Mouse (Mus musculus) small intestine, adult 2 months (tissue): Measurements from ENCODE around the gene Ptpn13. TPM values are rescaled to one million over a fixed set of nuclear protein-coding genes. Genes with fewer than 3 reads are reported as not detected.

ENCODE experiments used
- H3K27ac ChIP-seq: fragments of 200-500 bp; 2 replicates; pipeline ENCODE4 v1.5.1; 2012; ENCODE audit warnings: low read depth, low read length, control low read depth, inconsistent platforms; ENCODE audit not compliant: insufficient read depth
- H3K27me3 ChIP-seq: fragments of 200-500 bp; 2 replicates; pipeline ENCODE4 v1.6.1; 2012; ENCODE audit warnings: mild to moderate bottlenecking, moderate library complexity, low read length, inconsistent platforms; ENCODE audit not compliant: control insufficient read depth, insufficient read depth
- H3K36me3 ChIP-seq: fragments of 200-500 bp; 2 replicates; pipeline ENCODE4 v1.6.1; 2012; ENCODE audit warnings: mild to moderate bottlenecking, low read length, control low read depth, inconsistent platforms; ENCODE audit not compliant: control insufficient read depth, insufficient read depth
- H3K4me1 ChIP-seq: fragments of 200-500 bp; 2 replicates; pipeline ENCODE4 v1.6.1; 2012; ENCODE audit warnings: low read length, inconsistent platforms, mixed read lengths; ENCODE audit not compliant: control insufficient read depth, insufficient read depth, insufficient read length
- H3K4me3 ChIP-seq: fragments of 200-500 bp; 2 replicates; pipeline ENCODE4 v1.5.1; 2012; ENCODE audit warnings: low read depth, mild to moderate bottlenecking, control low read depth, inconsistent platforms, low read length, moderate library complexity
- CTCF ChIP-seq: fragments of 200-500 bp; IDR thresholded peaks from 2 replicates; pipeline ENCODE4 v1.5.1; 2012; ENCODE audit warnings: low read depth, mild to moderate bottlenecking, control low read depth, inconsistent platforms, low read length, moderate library complexity, mixed read lengths; ENCODE audit not compliant: insufficient replicate concordance, insufficient read length; ENCODE audit errors: extremely low read depth
- POLR2A ChIP-seq: fragments of 200-500 bp; IDR thresholded peaks from 2 replicates; pipeline ENCODE4 v1.6.1; 2012; ENCODE audit warnings: low read depth, mild to moderate bottlenecking, control low read depth, inconsistent platforms, low read length, moderate library complexity
- WGBS: fragments of 180-500 bp; shearing (Covaris S2); methylation state at CpG from one replicate; pipeline ENCODE4 v1.1.7; 2018; 5-methylcytosine and 5-hydroxymethylcytosine counted together
- polyA plus RNA-seq: library from polyadenylated mRNA; depleted of rRNA; stranded (reverse); fragments of >200 nt; gene quantifications from 2 replicates; pipeline ENCODE4 v1.2.3, GENCODE M21; 2012

The Ptpn13 gene
- polyA plus RNA-seq, 1 experiment = 1.2 TPM

DNA sequence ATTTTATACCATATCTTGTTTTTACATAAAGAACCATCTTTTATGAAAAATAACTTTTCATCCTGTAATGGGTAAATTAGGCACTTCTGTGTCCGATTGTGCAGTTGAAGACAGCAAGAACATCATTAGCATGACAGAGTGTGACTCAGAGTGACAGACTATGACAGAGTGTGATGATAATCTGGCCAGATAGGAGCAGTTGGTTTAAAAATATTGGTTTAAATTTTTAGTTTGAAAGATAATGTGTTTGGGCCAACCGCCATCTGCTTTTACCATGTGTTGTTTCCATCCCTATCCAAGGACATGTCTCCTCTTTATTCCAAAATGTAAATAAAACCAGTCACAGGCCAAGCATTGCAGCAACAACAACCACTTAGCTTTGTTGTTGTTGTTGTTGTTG lies 72.5 kb downstream of the Ptpn13 start:
- WGBS = 94% methylated on average over 2 of the region's 2 CpGs

DNA sequence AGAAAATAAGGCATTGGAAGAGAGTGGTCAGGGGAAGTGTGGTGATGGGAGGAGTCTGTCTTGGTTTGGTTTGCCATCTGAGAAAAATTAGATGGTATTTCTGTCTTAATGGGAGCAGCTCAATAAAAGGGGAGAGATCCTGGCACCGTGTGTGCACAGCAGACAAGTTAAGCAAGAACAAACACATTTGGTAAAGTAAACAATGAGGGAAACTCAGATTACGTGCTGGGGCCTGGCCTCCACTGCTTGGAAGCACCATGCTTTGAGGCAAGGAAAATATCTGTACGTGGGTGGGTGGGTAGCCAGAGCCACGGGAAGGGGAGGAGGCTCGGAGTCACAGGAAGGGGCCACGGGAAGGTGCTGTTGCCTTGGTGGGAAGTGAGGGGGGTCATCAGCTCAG lies 74.3 kb downstream of the Ptpn13 start:
- no peak overlapping the region for H3K27ac ChIP-seq
- H3K4me1 ChIP-seq = no peaks in the 10 kb centered on the region
- no peak overlapping the region for H3K4me3 ChIP-seq
- no peaks in the 10 kb centered on the region for H3K36me3 ChIP-seq
- no peak for TF ChIP-seq CTCF
- TF ChIP-seq POLR2A = no peak
- WGBS = 20% methylated on average over 6 of the region's 6 CpGs
- H3K27me3 ChIP-seq = no peaks in the 10 kb centered on the region

More for the DNA sequence above, 72.5 kb downstream of the Ptpn13 start:
- Histone ChIP-seq H3K27ac (no peak overlapping the region), H3K27me3 (no peaks in the 10 kb centered on the region), H3K36me3 (no peaks in the 10 kb centered on the region), H3K4me3 (no peak overlapping the region), H3K4me1 (no peaks in the 10 kb centered on the region)
- TF ChIP-seq POLR2A (no peak), CTCF (no peak)

DNA sequence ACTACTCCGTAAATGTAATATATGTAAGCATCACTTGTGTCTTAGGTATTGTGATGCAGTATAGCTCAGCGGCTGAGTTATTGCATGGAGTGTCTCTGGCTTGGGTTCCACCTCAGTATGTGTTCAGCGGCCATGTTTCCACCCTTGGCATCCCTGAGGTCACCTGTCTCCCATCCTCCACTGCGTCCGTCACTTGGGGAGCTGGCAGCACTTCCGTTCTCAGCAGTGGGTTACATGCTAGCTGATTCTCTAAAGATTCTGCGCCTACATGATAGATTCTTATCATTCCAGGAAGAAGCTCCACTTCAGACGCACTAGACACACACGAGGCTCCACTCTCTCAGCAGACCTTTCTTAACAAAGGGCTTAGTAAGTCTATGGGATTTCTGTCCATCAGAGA lies 76.1 kb downstream of the Ptpn13 start:
- H3K36me3 ChIP-seq = no peaks in the 10 kb centered on the region
- no peaks in the 10 kb centered on the region for H3K27me3 ChIP-seq
- H3K4me3 ChIP-seq = no peak overlapping the region
- H3K4me1 ChIP-seq = no peaks in the 10 kb centered on the region
- 91% methylated on average over 9 of the region's 9 CpGs for WGBS
- no peak overlapping the region for H3K27ac ChIP-seq
- TF ChIP-seq POLR2A (no peak), CTCF (no peak)

DNA sequence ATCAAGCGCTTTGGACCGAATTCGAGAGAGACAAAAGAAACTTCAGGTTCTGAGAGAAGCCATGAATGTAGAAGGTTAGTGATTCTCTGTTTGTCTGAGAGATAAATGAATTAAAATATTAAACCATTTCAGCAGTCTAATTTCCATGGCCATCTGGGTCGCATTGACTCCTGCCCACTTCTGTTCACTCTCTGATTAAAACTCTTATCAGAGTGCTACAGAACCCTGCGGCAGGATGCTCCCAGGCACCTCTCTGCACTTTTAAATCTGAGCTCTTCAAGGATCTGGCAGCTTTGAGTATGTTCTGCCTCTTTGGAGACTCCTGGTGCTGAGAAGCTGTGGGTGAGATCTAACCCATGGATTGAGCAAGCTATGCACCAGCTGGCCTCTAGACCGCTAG lies 76.8 kb downstream of the Ptpn13 start:
- Histone ChIP-seq H3K36me3 (no peaks in the 10 kb centered on the region), H3K4me3 (no peak overlapping the region), H3K4me1 (no peaks in the 10 kb centered on the region), H3K27ac (no peak overlapping the region), H3K27me3 (no peaks in the 10 kb centered on the region)
- TF ChIP-seq POLR2A (no peak), CTCF (no peak)
- 93% methylated on average over 6 of the region's 6 CpGs for WGBS

DNA sequence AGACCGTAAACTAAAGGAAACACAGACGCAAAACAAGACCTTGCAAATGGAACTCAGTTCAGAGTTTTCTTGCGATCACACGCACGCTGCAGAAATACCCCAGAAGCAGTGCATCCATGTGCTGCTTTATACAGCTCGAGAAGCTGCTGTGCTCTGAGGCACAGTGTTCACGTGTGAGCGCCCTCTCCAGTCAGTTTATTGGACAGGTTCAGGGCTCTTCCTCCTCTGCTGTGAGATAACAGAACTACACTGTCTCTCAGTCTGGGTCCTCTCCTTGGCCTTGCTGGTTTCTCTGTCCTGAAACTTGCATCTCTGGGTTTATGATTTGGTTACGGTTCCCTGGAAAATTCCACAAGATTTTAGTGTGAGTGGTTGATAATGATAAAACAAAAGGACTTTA lies 88.2 kb downstream of the Ptpn13 start:
- no peaks in the 10 kb centered on the region for H3K27me3 ChIP-seq
- TF ChIP-seq CTCF = no peak
- TF ChIP-seq POLR2A = no peak
- no peaks in the 10 kb centered on the region for H3K4me1 ChIP-seq
- no peak overlapping the region for H3K4me3 ChIP-seq
- no peaks in the 10 kb centered on the region for H3K36me3 ChIP-seq
- H3K27ac ChIP-seq = no peak overlapping the region
- WGBS = 76% methylated on average over 9 of the region's 9 CpGs

DNA sequence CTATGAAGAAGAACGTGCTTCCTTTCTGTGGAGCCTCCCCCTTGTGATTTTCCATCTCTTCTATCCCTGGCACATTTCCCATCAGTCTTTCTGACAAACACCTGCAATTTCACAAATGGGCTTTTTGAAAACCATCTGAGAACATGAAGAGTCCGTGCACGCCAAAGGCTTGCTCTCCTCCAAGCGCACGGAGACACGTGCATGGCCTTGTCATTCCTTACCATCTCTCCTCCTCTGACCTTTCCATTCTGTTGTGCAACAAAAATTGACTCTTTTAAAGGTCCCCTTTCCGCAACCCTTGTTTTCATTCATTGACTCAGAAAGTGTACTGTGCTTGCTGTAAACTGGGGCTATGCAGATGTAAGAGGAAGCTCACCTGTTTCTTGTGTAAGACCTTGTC lies 89.4 kb downstream of the Ptpn13 start:
- Histone ChIP-seq H3K27ac (no peak overlapping the region), H3K27me3 (no peaks in the 10 kb centered on the region), H3K4me3 (no peak overlapping the region), H3K36me3 (no peaks in the 10 kb centered on the region), H3K4me1 (no peaks in the 10 kb centered on the region)
- TF ChIP-seq CTCF (no peak), POLR2A (no peak)
- WGBS = 91% methylated on average over 7 of the region's 7 CpGs

DNA sequence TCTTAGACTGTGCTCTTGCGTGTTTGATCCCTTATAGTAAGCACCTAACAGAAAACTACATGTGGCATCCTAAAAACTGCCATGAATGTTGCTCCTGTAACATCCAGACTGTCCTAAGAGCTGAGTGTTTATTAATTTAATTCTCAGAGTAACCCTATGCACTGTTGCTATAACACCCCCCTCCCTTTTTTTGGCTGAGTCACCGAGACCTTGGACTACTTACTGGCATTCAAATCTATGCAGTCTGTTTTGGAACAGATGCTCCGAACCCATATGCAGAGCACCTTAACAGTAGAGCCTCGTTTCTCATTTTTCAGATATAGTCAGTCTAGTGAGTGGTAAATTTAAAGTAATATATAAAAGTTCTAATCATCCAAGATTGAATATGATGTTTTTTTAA lies 90.9 kb downstream of the Ptpn13 start:
- TF ChIP-seq CTCF (no peak), POLR2A (no peak)
- 87% methylated on average over 4 of the region's 4 CpGs for WGBS

DNA sequence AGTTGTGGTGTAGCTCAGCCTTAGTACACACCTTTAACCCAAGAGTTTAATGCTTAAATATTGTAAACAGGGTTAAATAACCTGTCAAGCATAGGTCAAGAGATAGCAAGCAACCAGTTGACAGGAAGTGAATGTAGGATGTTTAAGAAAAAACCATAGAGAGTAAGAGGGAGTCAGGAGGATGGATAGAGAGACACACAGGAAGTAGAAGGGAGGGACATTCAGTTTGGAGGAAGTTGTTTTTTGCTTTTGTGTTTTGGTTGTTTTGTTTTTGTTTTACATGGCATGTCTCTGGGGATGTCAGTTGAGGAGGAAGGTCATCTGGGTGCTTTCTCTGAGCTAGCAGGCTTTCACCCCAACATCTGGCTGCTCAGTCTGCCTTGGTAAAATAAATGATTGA lies 91.6 kb downstream of the Ptpn13 start:
- TF ChIP-seq POLR2A (no peak), CTCF (no peak)

More for the DNA sequence above, 90.9 kb downstream of the Ptpn13 start:
- H3K4me3 ChIP-seq = no peak overlapping the region
- no peaks in the 10 kb centered on the region for H3K4me1 ChIP-seq
- no peaks in the 10 kb centered on the region for H3K27me3 ChIP-seq
- H3K36me3 ChIP-seq = no peaks in the 10 kb centered on the region
- H3K27ac ChIP-seq = no peak overlapping the region

More for the DNA sequence above, 91.6 kb downstream of the Ptpn13 start:
- Histone ChIP-seq H3K4me1 (no peaks in the 10 kb centered on the region), H3K27me3 (no peaks in the 10 kb centered on the region), H3K36me3 (no peaks in the 10 kb centered on the region), H3K27ac (no peak overlapping the region), H3K4me3 (no peak overlapping the region)
